Mouse (Mus musculus): ENCODE data around the gene Zfp993. TPM values are rescaled to one million over a fixed set of nuclear protein-coding genes. Genes with fewer than 3 reads are reported as not detected.
"Not testable (repeated sequence)": the region's sequence is repeated elsewhere in the genome, so short reads cannot be mapped to it uniquely, and the experiment has no call there.

Zfp993 gene
- 1 to 10 TPM; 3.1 to 4.4 TPM for total RNA-seq (2021)
- long read RNA-seq = 0 reads

DNA sequence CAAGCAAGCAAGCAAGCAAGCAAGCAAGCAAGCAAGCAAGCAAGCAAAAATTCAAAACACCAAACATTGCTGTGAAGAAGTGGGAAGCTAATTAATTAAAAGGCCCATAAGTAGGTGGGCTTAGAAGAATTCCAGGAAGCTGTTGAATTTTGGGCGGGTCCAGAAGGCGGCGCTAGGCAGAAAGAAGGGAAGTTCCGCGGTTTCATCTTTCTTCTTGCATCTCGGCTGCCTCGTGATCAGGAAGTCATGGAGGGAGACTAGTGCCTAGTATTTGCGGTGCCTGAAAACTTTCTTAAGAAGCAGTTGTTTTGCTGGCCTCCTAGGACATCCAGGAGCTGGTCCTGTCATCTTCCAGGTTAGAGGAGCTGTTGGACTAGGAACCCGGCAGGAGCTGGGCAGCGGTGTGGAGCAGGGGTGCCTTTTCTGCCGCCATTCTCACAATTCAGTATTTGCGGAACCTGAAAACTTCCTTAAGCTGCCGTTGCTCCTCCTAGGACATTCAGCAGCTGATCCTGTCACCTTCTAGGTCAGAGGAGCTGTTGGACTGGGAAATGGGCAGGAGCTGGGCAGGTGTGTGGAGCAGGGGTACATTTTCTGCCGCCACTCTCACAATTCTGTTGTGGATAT lies at the start of gene Zfp993:
Gene Zfp993 (plus strand): TSS at position 188 of the 627 bp plus-strand sequence.
- not testable (repeated sequence) for DNase-seq (ENCODE audit: low spot score in 2 of 2)

DNA sequence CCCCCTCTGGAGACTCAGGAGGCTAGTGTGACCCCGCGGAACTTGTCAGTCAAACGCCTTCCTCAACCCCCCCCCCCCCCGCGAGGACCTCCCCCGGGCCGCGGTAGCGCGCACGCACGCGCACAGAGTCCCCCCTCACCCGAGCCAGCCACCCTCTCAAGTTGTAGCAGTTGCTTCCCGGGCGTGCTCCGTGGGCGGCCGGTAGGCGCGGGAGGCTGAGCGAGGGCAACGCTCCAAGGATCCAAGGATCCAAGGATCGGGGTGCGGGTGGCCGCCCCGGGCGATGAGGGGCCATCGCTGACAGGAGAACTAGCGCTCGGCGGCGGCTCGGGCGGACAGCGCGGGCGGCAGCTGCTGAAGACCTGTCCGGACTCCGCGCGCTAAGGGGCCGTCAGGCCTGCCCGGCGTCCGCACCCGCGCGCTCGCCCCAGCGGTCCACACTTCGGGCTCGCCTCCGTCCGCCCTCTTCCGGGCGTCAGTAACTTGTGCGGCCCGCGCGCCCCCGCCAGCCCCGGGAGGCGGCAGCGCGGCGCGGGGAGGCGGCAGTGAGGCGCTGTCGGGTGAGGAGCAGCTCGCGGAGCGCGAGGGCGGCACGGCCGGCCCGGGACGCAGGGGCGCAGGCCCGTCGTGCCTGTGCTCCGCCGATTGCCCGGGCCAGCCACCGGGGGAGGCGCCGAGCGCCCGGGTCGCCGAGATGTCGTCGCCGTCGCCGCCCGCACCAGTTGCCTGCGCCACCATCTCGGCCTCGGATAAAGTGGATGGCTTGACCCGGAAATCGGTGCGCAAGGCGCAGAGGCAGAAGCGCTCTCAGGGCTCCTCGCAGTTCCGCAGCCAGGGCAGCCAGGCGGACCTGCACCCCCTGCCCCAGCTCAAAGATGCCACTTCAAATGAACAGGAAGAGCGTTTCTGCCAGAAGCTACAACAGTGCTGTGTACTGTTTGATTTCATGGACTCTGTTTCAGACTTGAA lies 30.6 kb upstream of the Zfp993 start:
- not testable (repeated sequence) for DNase-seq (ENCODE audit: low spot score in 2 of 2)

DNA sequence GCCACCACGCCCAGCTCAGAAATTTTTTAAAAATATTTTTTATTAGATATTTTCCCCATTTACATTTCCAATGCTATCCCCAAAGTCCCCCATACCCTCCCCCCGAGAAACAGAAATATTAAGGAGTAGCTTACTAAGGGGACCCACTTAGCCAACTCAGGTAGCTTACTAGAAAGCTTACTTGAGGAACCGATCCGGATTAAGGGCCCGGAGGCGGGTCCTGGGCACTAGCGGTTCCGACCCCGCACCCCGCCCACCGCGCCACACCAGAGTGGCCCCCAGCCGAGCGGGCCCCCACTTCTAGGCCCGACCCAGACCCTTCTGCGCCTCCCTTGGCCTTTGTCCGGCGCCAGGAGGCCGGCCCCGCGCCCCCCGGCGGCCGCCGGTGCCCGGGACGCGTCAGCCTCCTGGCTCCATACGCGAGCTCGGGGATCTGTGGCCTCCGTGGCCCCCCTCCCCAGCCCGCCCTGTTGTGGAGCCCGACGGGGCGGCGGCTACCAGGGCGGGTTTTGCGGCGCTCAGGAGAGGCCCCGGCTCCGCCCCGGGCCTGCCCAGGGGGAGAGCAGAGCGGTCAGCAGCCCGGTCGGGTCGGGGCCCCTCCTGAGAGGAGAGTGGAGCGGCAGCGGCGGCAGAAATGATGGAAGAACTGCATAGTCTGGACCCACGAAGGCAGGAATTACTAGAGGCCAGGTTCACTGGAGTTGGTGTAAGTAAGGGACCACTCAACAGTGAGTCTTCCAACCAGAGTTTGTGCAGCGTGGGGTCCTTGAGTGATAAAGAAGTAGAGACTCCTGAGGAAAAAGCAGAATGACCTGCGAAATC lies 7.0 kb upstream of the Zfp993 start:
- not testable (repeated sequence) for DNase-seq (ENCODE audit: low spot score in 2 of 2)

DNA sequence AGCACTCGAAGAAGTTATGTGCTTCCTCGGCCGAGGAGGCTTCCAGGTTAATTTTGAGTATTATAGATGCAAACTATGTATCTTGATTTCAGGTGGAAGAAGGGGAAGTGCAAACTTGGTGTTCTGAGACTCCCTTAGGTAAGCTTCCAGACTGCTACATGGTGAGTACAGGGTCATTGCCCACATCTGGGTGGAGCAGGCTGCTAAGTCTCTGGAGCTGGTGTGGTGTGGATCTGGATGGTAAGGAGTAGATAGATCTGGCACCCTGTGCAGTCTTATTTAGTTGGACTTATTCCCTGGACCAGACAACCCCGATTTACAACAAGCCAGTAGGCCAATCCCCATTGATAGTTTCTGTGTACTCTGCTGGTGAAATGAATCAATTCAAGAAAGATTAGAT lies 33.6 kb downstream of the Zfp993 start:
- DNase-seq (ENCODE audit: low spot score in 2 of 2) = not testable (repeated sequence)

DNA sequence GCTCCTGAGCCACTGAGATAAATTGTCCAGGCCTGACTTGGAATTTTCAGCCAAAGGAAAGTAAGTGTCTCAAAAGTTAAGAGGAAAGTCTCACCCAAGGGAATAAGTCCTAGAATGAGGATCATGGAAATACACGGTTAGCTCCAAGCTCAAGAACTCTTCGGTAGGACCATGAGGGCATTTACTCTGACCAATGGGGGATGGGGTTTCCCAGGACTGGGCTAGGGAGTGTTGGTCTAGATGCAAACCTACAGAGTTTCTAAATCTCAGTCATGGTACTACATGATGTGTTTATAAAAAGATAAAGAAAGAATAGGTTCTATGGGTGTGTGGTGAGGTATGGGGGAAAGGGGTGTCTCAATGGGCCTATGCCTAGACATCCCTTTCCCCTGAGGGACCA lies 38.9 kb downstream of the Zfp993 start:
- not testable (repeated sequence) for DNase-seq (ENCODE audit: low spot score in 2 of 2)

DNA sequence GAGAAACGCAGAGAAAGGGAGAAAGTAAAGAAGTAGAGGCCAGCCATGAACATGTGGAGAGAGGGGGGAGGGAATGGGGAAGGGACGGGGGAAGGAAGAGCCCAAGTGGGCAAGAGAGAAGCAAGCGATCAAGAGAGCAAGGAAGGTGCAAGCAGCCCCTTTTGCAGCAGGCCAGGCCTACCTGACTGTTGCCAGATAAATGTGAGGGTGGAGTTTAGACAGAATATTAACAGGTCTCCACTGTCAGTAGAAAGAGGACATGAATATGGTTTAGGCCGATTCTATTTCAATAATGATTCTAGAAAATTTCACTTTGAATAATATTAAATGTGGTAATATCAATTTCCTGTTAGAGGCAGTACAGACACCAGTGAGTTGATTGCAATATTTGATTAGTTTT lies 39.4 kb downstream of the Zfp993 start:
- not testable (repeated sequence) for DNase-seq (ENCODE audit: low spot score in 2 of 2)

DNA sequence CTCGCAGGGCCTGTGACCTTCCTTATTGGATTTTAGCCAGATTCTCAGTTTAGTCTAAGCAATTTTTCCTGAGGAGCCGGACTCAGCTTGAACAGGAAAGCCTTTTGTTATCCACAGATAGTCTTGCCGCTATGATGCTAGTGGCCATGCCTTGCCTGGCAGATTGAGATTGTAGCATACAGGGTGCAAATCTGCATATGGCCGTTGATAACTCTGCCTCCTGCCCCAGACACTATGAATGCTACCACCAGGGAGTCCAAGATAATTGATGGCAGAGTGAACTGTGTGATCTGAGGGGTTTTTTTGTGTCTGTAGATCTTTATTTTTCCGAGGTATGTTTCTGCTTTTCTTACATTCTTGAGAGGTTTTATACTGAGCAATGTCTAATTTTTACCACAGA lies 39.9 kb downstream of the Zfp993 start:
- DNase-seq (ENCODE audit: low spot score in 2 of 2) = not testable (repeated sequence)

Other genes with a start within 250 kb of the Zfp993 start
- gene Zfp992, start 161.9 kb upstream of the Zfp993 start, total RNA-seq (2021) = 1 to 10 TPM; 2.4 TPM
- gene Zfp981, start 108.9 kb upstream of the Zfp993 start, total RNA-seq (2021) = 1 to 10 TPM in 1 of 2 experiments, under 1 TPM in 1; 0.63 to 1.0 TPM

Measured in layer of hippocampus, adult 18-20 months (tissue).